Mouse (Mus musculus): ENCODE data around the gene Sult3a1.
"Not testable (repeated sequence)": the region's sequence is repeated elsewhere in the genome, so short reads cannot be mapped to it uniquely, and the experiment has no call there.

Sult3a1 gene

GRCm38 (mm10) chr10:33857421-33857820 lies at the start of gene Sult3a1:
TSS of gene Sult3a1 (plus strand) at chr10:33857721.
- DNase-seq (ENCODE audit: low read depth, low spot score), result no peak

- DNase-seq (ENCODE audit: low read depth, low spot score), result no peak
These were observed 45.7 kb upstream of the Sult3a1 start for GRCm38 (mm10) chr10:33811807-33812206.

- no peak for DNase-seq (ENCODE audit: low read depth, low spot score)
These were observed 43.3 kb upstream of the Sult3a1 start for GRCm38 (mm10) chr10:33814266-33814665.

- DNase-seq (ENCODE audit: low read depth, low spot score), result no peak
These were observed 40.6 kb upstream of the Sult3a1 start for GRCm38 (mm10) chr10:33816923-33817322.

- DNase-seq (ENCODE audit: low read depth, low spot score), result no peak
These were observed 36.6 kb upstream of the Sult3a1 start for GRCm38 (mm10) chr10:33820892-33821291.

GRCm38 (mm10) chr10:33865994-33866393 lies 8.5 kb downstream of the Sult3a1 start:
- DNase-seq (ENCODE audit: low read depth, low spot score), result no peak

GRCm38 (mm10) chr10:33870441-33870840 lies 12.9 kb downstream of the Sult3a1 start:
- no peak for DNase-seq (ENCODE audit: low read depth, low spot score)

GRCm38 (mm10) chr10:33872672-33873398 lies 15.3 kb downstream of the Sult3a1 start:
- DNase-seq (ENCODE audit: low read depth, low spot score), result no peak

GRCm38 (mm10) chr10:33882411-33882810 lies 24.9 kb downstream of the Sult3a1 start:
- DNase-seq (ENCODE audit: low read depth, low spot score), result not testable (repeated sequence)

GRCm38 (mm10) chr10:33901520-33901919 lies 44.0 kb downstream of the Sult3a1 start:
- DNase-seq (ENCODE audit: low read depth, low spot score), result not testable (repeated sequence)

- no peak for DNase-seq (ENCODE audit: low read depth, low spot score)
These were observed 47.3 kb downstream of the Sult3a1 start, which contains the start of gene Rsph4a for GRCm38 (mm10) chr10:33904530-33905481. TSS of gene Rsph4a (plus strand) at chr10:33905111.

- DNase-seq (ENCODE audit: low read depth, low spot score), result no peak
These were observed 48.0 kb downstream of the Sult3a1 start for GRCm38 (mm10) chr10:33905489-33905888.

All from retina, adult 2 months (tissue).